Mouse (Mus musculus): Measurements from ENCODE around the gene Lhfpl3.

DNA sequence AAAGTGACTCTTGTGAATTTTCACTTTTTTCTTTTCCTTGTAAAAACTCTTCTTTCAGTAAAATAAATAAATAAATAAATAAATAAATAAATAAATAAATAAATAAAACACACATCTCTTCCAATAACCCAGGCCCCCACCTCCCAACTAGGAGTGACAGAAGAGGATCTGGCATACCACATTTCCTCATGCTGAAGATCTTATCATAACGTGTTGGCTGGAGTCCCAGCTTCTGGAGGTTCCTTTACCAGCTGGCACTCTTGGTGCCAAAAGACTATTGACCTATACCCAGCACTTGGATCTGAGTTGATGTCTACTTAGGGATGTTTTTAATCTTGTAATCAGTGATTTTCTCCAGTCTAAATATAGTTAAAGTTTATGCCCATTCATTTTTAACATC is 264.6 kb downstream of the Lhfpl3 start:
- TF ChIP-seq CTCF (IDR thresholded peaks at IDR 0.05; ENCODE audit: low read depth) (no peak), EP300 (IDR thresholded peaks at IDR 0.05; ENCODE audit: low read depth) (no peak)
